ENCODE assay signal across 22 mouse cellular contexts in genomic region chr9:108187616-108188015, GRCm38 (mm10). TPM values are rescaled to one million over a fixed set of nuclear protein-coding genes. Genes with fewer than 3 reads are reported as not detected.
A peak's percentile ranks its signal among the peaks of the same experiment; 100 is the strongest.
DNase-seq lines count a peak whose midpoint lies in the region; ATAC-seq and TF ChIP-seq lines count a peak whose summit lies in the region.
"Had no signal": no experiment of that assay in that cellular context is flagged by ENCODE, and none has a peak within 500 bp of the region (broad histone marks: within the 10 kb centered on the region; RNA-seq: fewer than 3 reads in every experiment).

No protein-coding gene starts in this region.

- H3K36me3 ChIP-seq in midbrain, embryonic 12.5 days, result no peaks in the 10 kb centered on the region
- H3K36me3 ChIP-seq in midbrain, embryonic 11.5 days (ENCODE audit: control insufficient read depth, insufficient read depth, low read length), result no peaks in the 10 kb centered on the region
- no peaks in the 10 kb centered on the region; the same call in 1 of the 2 replicates for H3K36me3 ChIP-seq in midbrain, embryonic 15.5 days (replicated peaks)
- H3K36me3 ChIP-seq: embryonic facial prominence, embryonic 15.5 days; heart, embryonic 15.5 days; neural tube, embryonic 12.5 days; stomach, embryonic 15.5 days had no signal

- H3K9me3 ChIP-seq in midbrain, embryonic 12.5 days, result no peaks in the 10 kb centered on the region
- H3K9me3 ChIP-seq in midbrain, embryonic 11.5 days (ENCODE audit: control insufficient read depth, low read length), result no peaks in the 10 kb centered on the region
- H3K9me3 ChIP-seq in midbrain, embryonic 15.5 days, result no peaks in the 10 kb centered on the region
- H3K9me3 ChIP-seq: embryonic facial prominence, embryonic 15.5 days; heart, embryonic 15.5 days; neural tube, embryonic 12.5 days; stomach, embryonic 15.5 days had no signal

- no peak for ATAC-seq in midbrain, embryonic 12.5 days (ENCODE audit: low FRiP score, low read depth)
- ATAC-seq in midbrain, embryonic 11.5 days (ENCODE audit: low FRiP score), result no peak
- ATAC-seq in midbrain, embryonic 15.5 days (replicated peaks), result no peak

- peak; percentile 76 for TF ChIP-seq POLR2A in cortical plate, adult 2 months (IDR thresholded peaks at IDR 0.05; ENCODE audit: extremely low read depth, insufficient read depth, low read length)

- no peak for TF ChIP-seq CTCF in cortical plate, adult 2 months (IDR thresholded peaks at IDR 0.05; ENCODE audit: extremely low read depth, insufficient read depth, low read length)

- DNase-seq in frontal cortex, postnatal 36 days (ENCODE audit: low spot score in 2 of 2), result peak; percentile 62 to 65
- DNase-seq in frontal cortex, postnatal 25 days (ENCODE audit: low spot score in 2 of 2), result no peak
- no peak for DNase-seq in midbrain, embryonic 11.5 days (ENCODE audit: low spot score, missing footprints)
- DNase-seq in urinary bladder, adult 2 months (ENCODE audit: low spot score), result no peak
- DNase-seq: adrenal gland, postnatal 25 days; cerebellum, adult 9-10 months; embryo, embryonic 11 days; gastrocnemius, postnatal 10 days; heart, adult 18-20 months; kidney, adult 18-20 months; kidney, postnatal 10 days; lung, adult 18-20 months; lung, postnatal 36 days; spleen, adult 18-20 months; thymus, postnatal 25 days had no signal

- peaks cover 24% of the 10 kb centered on the region for H3K4me1 ChIP-seq in midbrain, embryonic 12.5 days
- H3K4me1 ChIP-seq in midbrain, embryonic 11.5 days (ENCODE audit: control insufficient read depth, insufficient read depth, low read length), result peaks cover 8% of the 10 kb centered on the region
- peaks cover 8% of the 10 kb centered on the region; the same call in 1 of the 2 replicates for H3K4me1 ChIP-seq in cortical plate, adult 2 months (ENCODE audit: control insufficient read depth, insufficient read depth, low read length)
- H3K4me1 ChIP-seq in midbrain, embryonic 15.5 days, result peaks cover 29% of the 10 kb centered on the region

- no peak overlapping the region for H3K4me3 ChIP-seq in midbrain, embryonic 12.5 days
- H3K4me3 ChIP-seq in midbrain, embryonic 11.5 days (ENCODE audit: low read depth, low read length), result no peak overlapping the region
- H3K4me3 ChIP-seq in cortical plate, adult 2 months (ENCODE audit: insufficient read depth, low read length), result peak overlapping the region; percentile 91
- no peak overlapping the region for H3K4me3 ChIP-seq in midbrain, embryonic 15.5 days
- H3K4me3 ChIP-seq: embryonic facial prominence, embryonic 15.5 days; heart, embryonic 15.5 days; neural tube, embryonic 12.5 days; stomach, embryonic 15.5 days had no signal

- H3K9ac ChIP-seq in midbrain, embryonic 12.5 days (replicated peaks), result 0 out of 2 replicates have a peak overlapping the region, but pooled peaks have one; percentile 11
- H3K9ac ChIP-seq in midbrain, embryonic 11.5 days (ENCODE audit: low read length), result no peak overlapping the region
- H3K9ac ChIP-seq in midbrain, embryonic 15.5 days, result 0 out of 2 replicates have a peak overlapping the region, but pooled peaks have one; percentile 2
- H3K9ac ChIP-seq: embryonic facial prominence, embryonic 15.5 days; heart, embryonic 15.5 days; stomach, embryonic 15.5 days had no signal

- 45% methylated on average over 6 of the region's 6 CpGs for WGBS in midbrain, embryonic 12.5 days
- 34% methylated on average over 6 of the region's 6 CpGs for WGBS in midbrain, embryonic 11.5 days
- WGBS in midbrain, embryonic 15.5 days, result 46% methylated on average over 6 of the region's 6 CpGs

- peaks cover 7% of the 10 kb centered on the region; the same call in 1 of the 2 replicates for H3K27me3 ChIP-seq in midbrain, embryonic 12.5 days
- no peaks in the 10 kb centered on the region for H3K27me3 ChIP-seq in midbrain, embryonic 11.5 days (ENCODE audit: control insufficient read depth, insufficient read depth, low read length)
- peaks cover 4% of the 10 kb centered on the region; the same call in 1 of the 2 replicates for H3K27me3 ChIP-seq in midbrain, embryonic 15.5 days (replicated peaks)

- no peak overlapping the region for H3K4me2 ChIP-seq in midbrain, embryonic 12.5 days (replicated peaks)
- no peak overlapping the region for H3K4me2 ChIP-seq in midbrain, embryonic 11.5 days
- peak overlapping the region; percentile 57; the same call in 1 of the 2 replicates for H3K4me2 ChIP-seq in midbrain, embryonic 15.5 days
- H3K4me2 ChIP-seq: embryonic facial prominence, embryonic 15.5 days; heart, embryonic 15.5 days; stomach, embryonic 15.5 days had no signal

- H3K27ac ChIP-seq in midbrain, embryonic 12.5 days (replicated peaks), result no peak overlapping the region
- no peak overlapping the region for H3K27ac ChIP-seq in midbrain, embryonic 11.5 days (ENCODE audit: low read depth, low read length)
- H3K27ac ChIP-seq in cortical plate, adult 2 months (ENCODE audit: insufficient read depth, low read length), result peak overlapping the region; percentile 82
- H3K27ac ChIP-seq in midbrain, embryonic 15.5 days, result no peak overlapping the region
- H3K27ac ChIP-seq: embryonic facial prominence, embryonic 15.5 days; heart, embryonic 15.5 days; neural tube, embryonic 12.5 days; stomach, embryonic 15.5 days had no signal

RNA-seq across cellular contexts. Expression of gene Bsn, which starts 2.6 kb away (rescaled TPM):
- 4.4 and 5.0 TPM in 2 replicates for polyA plus RNA-seq in midbrain, embryonic 12.5 days (2016; fragmentation: Nextera tagmentation; extraction: Ambion mirVana)
- polyA plus RNA-seq in midbrain, embryonic 11.5 days (2014; fragmentation: Nextera tagmentation; extraction: Ambion mirVana), result 2.4 TPM in 2 replicates
- 105 and 106 TPM in 2 replicates for polyA plus RNA-seq in cortical plate, adult 2 months (2012; rRNA removed)
- polyA plus RNA-seq in midbrain, embryonic 15.5 days (2015; fragmentation: Nextera tagmentation; extraction: Ambion mirVana), result 11.1 TPM in 2 replicates
- polyA plus RNA-seq in urinary bladder, adult 2 months (2012; rRNA removed), result 0.41 and 0.44 TPM in 2 replicates

Comparison
In these comparisons a context has a peak if more than half of its experiments do, and no peak if none do; other contexts are left out.
1. DNase-seq: peak in frontal cortex, postnatal 36 days (2 of 2); none in frontal cortex, postnatal 25 days (0 of 2), midbrain, embryonic 11.5 days (single experiment) and urinary bladder, adult 2 months (single experiment).